Mouse (Mus musculus): Measurements from ENCODE around the gene Pigk. TPM values are rescaled to one million over a fixed set of nuclear protein-coding genes. Genes with fewer than 3 reads are reported as not detected.
"Not testable (repeated sequence)": the region's sequence is repeated elsewhere in the genome, so short reads cannot be mapped to it uniquely, and the experiment has no call there.

Pigk gene
- polyA plus RNA-seq, 1 experiment from 2014 or later, result 47.9 TPM

DNA sequence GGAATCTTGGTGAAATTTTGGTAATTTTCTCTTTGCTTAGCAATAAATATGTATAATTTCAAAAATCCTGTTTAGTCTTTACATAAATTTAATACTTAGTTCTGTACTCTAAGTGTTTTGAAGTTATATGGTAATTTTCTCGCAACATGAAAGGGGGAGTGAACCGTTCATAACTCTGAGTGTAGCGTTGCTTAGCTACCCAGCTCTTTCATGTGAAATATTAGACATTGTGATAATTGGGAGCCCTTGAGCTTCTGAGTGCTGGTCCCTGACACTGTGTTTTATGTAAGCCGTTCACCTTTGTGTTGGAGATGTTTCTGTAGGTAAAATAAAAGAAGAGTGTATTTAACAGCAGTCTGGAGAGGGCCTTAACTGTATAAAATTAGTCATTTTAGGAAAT lies 65.9 kb downstream of the Pigk start:
- H3K4me2 ChIP-seq, result no peak overlapping the region
- no peak overlapping the region for H3K9ac ChIP-seq
- H3K9me3 ChIP-seq, result no peaks in the 10 kb centered on the region
- ATAC-seq (ENCODE audit: low FRiP score), result no peak
- H3K27ac ChIP-seq, result no peak overlapping the region
- 0 out of 2 replicates have a peak, but pooled peaks cover 5% of the 10 kb centered on the region for H3K4me1 ChIP-seq (replicated peaks)
- H3K36me3 ChIP-seq, result peaks cover 3% of the 10 kb centered on the region; the same call in 1 of the 2 replicates
- no peak overlapping the region for H3K4me3 ChIP-seq
- 69% methylated on average over 4 of the region's 4 CpGs for WGBS
- H3K27me3 ChIP-seq, result no peaks in the 10 kb centered on the region

DNA sequence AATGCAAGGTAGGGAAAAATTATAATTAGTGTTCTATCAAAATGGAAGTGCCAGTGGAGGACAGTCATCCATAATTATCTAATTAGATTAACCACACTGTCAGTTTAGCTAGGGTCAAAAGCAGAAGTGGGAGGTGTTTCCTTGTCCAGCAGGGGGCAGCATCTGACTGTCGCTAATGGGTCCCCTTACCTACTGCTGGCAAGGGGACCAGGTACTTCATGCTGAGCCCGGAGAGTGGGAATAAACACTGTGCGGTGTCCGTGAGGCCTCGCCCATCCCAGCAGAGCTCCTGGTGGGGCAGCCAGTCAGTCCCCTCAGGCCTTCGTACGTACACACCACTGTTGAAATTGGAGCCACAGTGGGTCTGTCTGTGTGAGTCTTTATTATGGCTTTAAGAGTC lies 69.9 kb downstream of the Pigk start:
- H3K9ac ChIP-seq, result no peak overlapping the region
- peaks cover 13% of the 10 kb centered on the region for H3K36me3 ChIP-seq
- 0 out of 2 replicates have a peak, but pooled peaks cover 2% of the 10 kb centered on the region for H3K4me1 ChIP-seq (replicated peaks)
- no peak overlapping the region for H3K27ac ChIP-seq
- no peaks in the 10 kb centered on the region for H3K9me3 ChIP-seq
- no peaks in the 10 kb centered on the region for H3K27me3 ChIP-seq
- ATAC-seq (ENCODE audit: low FRiP score), result peak; percentile 82
- H3K4me3 ChIP-seq, result no peak overlapping the region
- H3K4me2 ChIP-seq, result no peak overlapping the region
- WGBS, result 16% methylated on average over 7 of the region's 7 CpGs

DNA sequence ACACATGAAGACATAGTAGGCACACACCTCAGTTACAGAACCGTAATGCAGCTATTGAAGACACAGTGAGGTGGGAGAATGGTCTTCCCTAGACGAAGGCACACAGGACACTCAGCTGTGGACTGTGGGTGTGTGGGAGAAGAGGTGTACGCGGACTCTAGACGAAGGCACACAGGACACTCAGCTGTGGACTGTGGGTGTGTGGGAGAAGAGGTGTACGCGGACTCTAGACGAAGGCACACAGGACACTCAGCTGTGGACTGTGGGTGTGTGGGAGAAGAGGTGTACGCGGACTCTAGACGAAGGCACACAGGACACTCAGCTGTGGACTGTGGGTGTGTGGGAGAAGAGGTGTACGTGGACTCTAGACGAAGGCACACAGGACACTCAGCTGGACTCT lies 70.5 kb downstream of the Pigk start:
- H3K4me1 ChIP-seq (replicated peaks); ATAC-seq (ENCODE audit: low FRiP score); H3K27me3 ChIP-seq; H3K4me3 ChIP-seq; H3K9me3 ChIP-seq; H3K9ac ChIP-seq; H3K4me2 ChIP-seq; H3K27ac ChIP-seq: not testable (repeated sequence)
- 97% methylated on average over 10 of the region's 13 CpGs for WGBS
- peaks cover 16% of the 10 kb centered on the region for H3K36me3 ChIP-seq

DNA sequence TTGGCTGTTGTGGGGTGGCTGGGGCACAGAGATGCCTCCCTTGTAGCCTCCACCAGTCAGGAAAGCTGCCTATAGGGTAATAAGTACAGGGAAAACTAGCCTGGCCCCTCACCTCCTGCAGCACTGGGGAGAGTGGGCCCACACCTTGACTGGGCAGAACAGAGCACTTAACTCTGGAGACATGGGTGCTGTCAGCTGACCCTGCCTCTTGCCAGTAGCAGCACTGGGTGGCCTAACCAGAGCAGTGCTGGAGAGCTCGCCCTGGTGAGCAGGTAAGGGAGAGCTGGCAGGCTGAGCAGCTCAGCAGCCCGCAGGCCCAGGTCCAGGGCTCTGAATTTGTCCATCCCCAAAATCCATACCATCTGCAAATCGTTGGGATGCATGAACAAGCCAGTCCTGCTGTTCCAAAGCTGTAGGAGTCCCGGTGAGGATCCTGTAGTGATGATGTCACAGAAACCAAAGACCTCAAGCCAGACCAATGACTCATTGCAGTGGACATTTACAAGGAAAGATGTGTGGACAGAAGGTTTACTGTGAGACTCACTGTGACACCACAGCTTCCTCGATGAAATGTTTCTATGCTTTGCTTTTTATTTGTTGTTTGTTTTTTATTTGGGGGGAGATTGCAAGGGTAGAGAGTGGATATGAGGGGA lies 74.5 kb downstream of the Pigk start:
- peaks cover 24% of the 10 kb centered on the region for H3K36me3 ChIP-seq
- ATAC-seq (ENCODE audit: low FRiP score); H3K4me2 ChIP-seq; H3K4me1 ChIP-seq (replicated peaks); H3K27ac ChIP-seq; H3K9me3 ChIP-seq; H3K9ac ChIP-seq; H3K4me3 ChIP-seq; H3K27me3 ChIP-seq: not testable (repeated sequence)
- 88% methylated on average over 5 of the region's 5 CpGs for WGBS

DNA sequence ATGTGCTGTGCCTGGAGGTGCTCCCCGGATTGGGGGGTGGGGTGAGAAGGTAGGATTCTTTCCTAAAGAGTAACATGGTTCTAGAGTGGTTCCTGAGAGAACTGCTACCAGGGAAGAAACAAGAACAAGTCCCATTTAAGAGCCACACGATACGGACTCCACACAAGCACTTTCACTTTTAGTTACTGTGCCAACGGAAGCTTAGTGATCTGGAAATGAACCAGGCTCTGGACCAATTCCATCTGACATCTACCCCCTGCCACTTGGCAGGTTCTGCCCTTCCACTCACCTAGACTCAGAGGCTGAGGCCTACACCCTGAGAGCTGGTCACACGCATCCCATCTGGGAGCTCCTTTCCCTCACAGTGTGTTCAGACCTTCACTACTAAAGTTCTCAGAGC lies 78.7 kb downstream of the Pigk start:
- ATAC-seq (ENCODE audit: low FRiP score), result no peak
- Histone ChIP-seq H3K27ac (no peak overlapping the region), H3K36me3 (peaks cover 21% of the 10 kb centered on the region), H3K9ac (no peak overlapping the region), H3K9me3 (0 out of 2 replicates have a peak, but pooled peaks cover 3% of the 10 kb centered on the region), H3K4me2 (no peak overlapping the region), H3K27me3 (no peaks in the 10 kb centered on the region), H3K4me1 (replicated peaks) (peaks cover 9% of the 10 kb centered on the region; the same call in 1 of the 2 replicates), H3K4me3 (no peak overlapping the region)
- 98% methylated on average over 5 of the region's 5 CpGs for WGBS

DNA sequence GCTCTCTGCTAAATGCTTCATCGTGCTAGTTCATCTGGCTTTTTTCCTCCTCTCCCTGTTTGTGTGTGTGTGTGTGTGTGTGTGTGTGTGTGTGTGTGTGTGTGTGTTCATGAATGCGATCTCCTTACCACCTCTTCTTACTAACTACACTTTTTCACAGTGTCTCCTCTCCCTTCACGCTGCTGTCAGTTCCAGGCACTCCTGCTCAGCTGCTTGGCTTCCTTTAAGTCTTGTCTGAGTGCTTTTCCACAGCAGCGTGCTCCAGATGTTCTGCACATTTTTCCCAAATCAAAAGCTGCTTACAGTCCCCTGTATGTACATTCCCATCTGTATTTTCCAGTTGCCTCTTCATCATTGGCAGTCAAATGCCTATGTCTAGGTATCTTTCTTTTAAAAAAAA lies 79.1 kb downstream of the Pigk start:
- WGBS, result 89% methylated on average over 4 of the region's 4 CpGs
- Histone ChIP-seq H3K9me3 (0 out of 2 replicates have a peak, but pooled peaks cover 3% of the 10 kb centered on the region), H3K4me3 (no peak overlapping the region), H3K27me3 (no peaks in the 10 kb centered on the region), H3K4me1 (replicated peaks) (peaks cover 9% of the 10 kb centered on the region; the same call in 1 of the 2 replicates), H3K4me2 (no peak overlapping the region), H3K27ac (no peak overlapping the region), H3K36me3 (peaks cover 17% of the 10 kb centered on the region), H3K9ac (no peak overlapping the region)
- no peak for ATAC-seq (ENCODE audit: low FRiP score)

DNA sequence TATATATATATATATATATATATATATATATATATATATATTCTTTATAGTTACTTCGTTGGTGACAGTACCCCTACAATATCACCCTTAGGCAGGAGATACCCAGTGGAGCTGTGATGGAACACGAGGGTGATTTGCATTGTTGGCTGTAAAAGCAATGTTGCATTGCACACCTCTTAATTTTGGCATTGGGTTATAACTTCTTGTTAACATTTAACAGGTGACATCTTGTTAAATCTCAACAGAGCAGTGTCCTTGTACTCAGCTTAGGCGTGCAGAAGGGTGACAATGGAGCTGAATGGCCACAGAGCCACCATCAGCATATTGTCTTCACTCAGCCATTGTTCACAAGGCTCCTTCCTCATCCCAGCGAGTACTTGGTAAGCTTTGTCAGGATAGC lies 82.3 kb downstream of the Pigk start:
- Histone ChIP-seq H3K27me3 (no peaks in the 10 kb centered on the region), H3K36me3 (peaks cover 7% of the 10 kb centered on the region; the same call in 1 of the 2 replicates), H3K9me3 (0 out of 2 replicates have a peak, but pooled peaks cover 5% of the 10 kb centered on the region), H3K9ac (no peak overlapping the region), H3K27ac (no peak overlapping the region), H3K4me1 (replicated peaks) (peaks cover 9% of the 10 kb centered on the region; the same call in 1 of the 2 replicates), H3K4me3 (no peak overlapping the region), H3K4me2 (no peak overlapping the region)
- no peak for ATAC-seq (ENCODE audit: low FRiP score)
- WGBS, result 79% methylated on average over 4 of the region's 4 CpGs

DNA sequence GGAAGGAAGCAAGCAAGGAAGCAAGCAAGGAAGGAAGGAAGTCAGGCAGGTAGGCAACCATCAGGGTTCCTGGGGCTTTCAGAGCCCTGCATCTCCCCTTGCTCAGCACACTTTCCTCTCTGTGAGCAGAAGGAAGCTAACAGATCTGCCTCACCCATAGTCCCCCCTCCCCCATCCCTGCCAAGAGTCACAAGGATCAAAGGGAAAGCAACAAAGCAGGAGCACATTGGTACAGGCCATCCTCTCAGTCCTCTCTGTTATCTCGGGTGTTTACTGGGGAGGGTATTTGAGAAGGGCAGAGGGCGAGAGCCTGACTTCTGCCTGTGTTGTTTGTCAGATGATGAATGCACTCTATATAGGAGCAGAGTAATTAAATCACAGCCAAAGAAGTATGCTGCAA lies 83.5 kb downstream of the Pigk start:
- no peak for ATAC-seq (ENCODE audit: low FRiP score)
- 20% methylated on average over 2 of the region's 2 CpGs for WGBS
- Histone ChIP-seq H3K4me2 (no peak overlapping the region), H3K4me3 (no peak overlapping the region), H3K9ac (no peak overlapping the region), H3K36me3 (0 out of 2 replicates have a peak, but pooled peaks cover 3% of the 10 kb centered on the region), H3K4me1 (replicated peaks) (peaks cover 9% of the 10 kb centered on the region; the same call in 1 of the 2 replicates), H3K27ac (0 out of 2 replicates have a peak overlapping the region, but pooled peaks have one; percentile 15), H3K27me3 (no peaks in the 10 kb centered on the region), H3K9me3 (0 out of 2 replicates have a peak, but pooled peaks cover 5% of the 10 kb centered on the region)

DNA sequence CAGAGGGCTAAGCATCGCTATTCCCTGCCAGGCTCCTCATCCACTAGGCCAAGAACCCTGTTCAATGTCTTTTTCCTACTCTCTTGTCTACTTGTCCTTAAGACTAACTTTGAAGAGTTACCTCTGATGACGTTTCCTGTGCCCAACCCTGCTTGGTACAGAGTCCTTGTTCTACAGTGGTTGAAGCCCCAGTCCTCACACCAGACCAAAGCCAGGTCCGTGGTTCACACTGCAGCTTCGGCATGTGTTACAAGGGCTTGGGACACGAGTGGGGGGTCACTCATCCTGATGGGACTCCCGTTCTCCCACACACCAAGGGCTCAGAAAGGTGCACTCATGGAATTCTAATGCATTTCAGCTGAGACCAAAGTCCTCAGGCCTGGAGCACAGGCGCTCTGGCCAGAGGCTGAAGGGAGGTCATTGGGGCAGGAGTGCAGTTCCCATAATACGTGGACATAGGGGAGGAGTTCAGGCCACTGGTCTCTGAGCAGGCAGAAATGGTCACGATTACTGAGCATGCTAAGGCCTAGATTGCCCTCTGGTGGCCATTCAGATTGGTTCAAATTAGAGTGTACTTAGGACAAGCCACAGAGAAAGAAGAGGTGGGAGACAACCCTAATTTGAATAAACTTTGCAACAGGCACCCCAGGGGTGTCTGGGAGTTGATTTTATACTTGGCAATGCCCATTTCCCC lies 86.0 kb downstream of the Pigk start:
- H3K9ac ChIP-seq, result no peak overlapping the region
- WGBS, result 82% methylated on average over 9 of the region's 9 CpGs

DNA sequence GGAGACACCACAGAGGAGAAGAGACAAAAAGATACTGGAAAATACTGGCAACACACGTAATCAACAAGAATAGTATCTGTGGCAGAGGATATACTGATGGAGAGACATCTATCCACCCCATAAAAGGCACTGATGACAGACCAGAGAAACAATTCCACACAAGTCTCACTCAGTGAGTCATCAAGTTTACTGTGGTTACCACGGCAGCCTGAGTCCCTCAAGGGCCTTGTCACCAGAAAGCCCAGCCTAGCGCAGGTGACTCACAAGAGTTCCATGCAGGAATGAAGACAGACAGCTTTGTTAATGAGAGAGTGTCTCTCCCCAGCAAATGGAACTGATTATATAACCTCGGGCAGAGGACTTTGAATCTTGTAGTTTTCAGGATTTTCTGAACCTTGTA lies 100.0 kb downstream of the Pigk start:
- WGBS, result 80% methylated on average over 4 of the region's 4 CpGs
- no peaks in the 10 kb centered on the region for H3K9me3 ChIP-seq
- H3K9ac ChIP-seq, result no peak overlapping the region
- H3K27ac ChIP-seq, result no peak overlapping the region
- no peak overlapping the region for H3K4me2 ChIP-seq
- no peaks in the 10 kb centered on the region; the same call in 1 of the 2 replicates for H3K4me1 ChIP-seq (replicated peaks)
- no peak for ATAC-seq (ENCODE audit: low FRiP score)
- no peaks in the 10 kb centered on the region for H3K36me3 ChIP-seq
- no peak overlapping the region for H3K4me3 ChIP-seq
- H3K27me3 ChIP-seq, result no peaks in the 10 kb centered on the region

More for the DNA sequence above, 86.0 kb downstream of the Pigk start:
- Histone ChIP-seq H3K4me3 (no peak overlapping the region), H3K4me2 (no peak overlapping the region), H3K27ac (no peak overlapping the region), H3K4me1 (replicated peaks) (peaks cover 9% of the 10 kb centered on the region; the same call in 1 of the 2 replicates), H3K9me3 (0 out of 2 replicates have a peak, but pooled peaks cover 2% of the 10 kb centered on the region), H3K36me3 (no peaks in the 10 kb centered on the region), H3K27me3 (no peaks in the 10 kb centered on the region)
- ATAC-seq (ENCODE audit: low FRiP score), result no peak

DNA sequence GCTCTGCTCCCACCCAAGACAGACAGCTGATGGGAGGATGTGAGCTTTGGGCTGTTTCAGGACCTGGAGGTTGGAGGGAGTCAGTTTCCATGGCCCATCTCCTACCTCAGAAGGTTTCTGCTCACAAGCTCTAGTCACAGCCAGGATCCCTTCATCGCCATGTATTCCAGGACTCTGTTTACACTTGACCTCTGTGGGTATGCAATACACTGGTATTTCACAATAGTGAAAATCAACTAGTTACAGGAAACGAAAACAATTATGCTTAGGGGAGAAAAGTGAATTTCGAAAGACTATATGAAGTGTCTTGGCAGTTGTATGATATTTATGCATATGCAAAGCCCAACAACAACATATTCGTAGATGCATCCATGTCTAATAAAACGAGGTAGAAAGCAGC lies 101.2 kb downstream of the Pigk start:
- Histone ChIP-seq H3K36me3 (no peaks in the 10 kb centered on the region), H3K27me3 (no peaks in the 10 kb centered on the region), H3K9me3 (no peaks in the 10 kb centered on the region), H3K4me1 (replicated peaks) (no peaks in the 10 kb centered on the region; the same call in 1 of the 2 replicates), H3K9ac (no peak overlapping the region), H3K27ac (no peak overlapping the region), H3K4me2 (no peak overlapping the region), H3K4me3 (no peak overlapping the region)
- ATAC-seq (ENCODE audit: low FRiP score), result no peak
- WGBS, result 92% methylated on average over 5 of the region's 5 CpGs

DNA sequence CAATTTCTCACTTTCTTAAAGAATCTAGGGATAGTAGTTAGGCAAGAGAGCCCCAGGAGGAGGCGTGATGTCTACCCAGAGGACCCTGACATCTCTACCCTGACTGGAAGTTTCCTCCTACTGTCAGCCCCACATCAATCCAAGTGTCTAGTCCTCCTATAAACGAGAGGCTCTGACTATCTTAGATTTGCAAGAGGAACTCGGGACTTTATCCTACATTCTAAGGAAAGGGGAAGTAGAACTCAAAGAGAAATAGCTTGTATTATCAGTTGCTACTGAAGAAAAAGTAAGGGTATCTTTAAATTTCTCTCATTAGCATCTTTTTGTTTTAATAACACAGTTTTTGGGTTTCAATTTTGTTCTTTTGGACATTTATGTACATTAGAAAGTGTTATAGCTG lies 106.5 kb downstream of the Pigk start:
- H3K4me1 ChIP-seq (replicated peaks), result no peaks in the 10 kb centered on the region; the same call in 1 of the 2 replicates
- WGBS, result 88% methylated on average over 3 of the region's 3 CpGs
- H3K27me3 ChIP-seq, result no peaks in the 10 kb centered on the region
- no peaks in the 10 kb centered on the region for H3K36me3 ChIP-seq
- H3K4me3 ChIP-seq, result no peak overlapping the region
- no peak overlapping the region for H3K9ac ChIP-seq
- H3K4me2 ChIP-seq, result no peak overlapping the region
- ATAC-seq (ENCODE audit: low FRiP score), result no peak
- no peaks in the 10 kb centered on the region for H3K9me3 ChIP-seq
- no peak overlapping the region for H3K27ac ChIP-seq

Measured in hindbrain, embryonic 13.5 days (tissue).